Mouse (Mus musculus): ENCODE data around the gene Trpm7.

Gene Trpm7

DNA sequence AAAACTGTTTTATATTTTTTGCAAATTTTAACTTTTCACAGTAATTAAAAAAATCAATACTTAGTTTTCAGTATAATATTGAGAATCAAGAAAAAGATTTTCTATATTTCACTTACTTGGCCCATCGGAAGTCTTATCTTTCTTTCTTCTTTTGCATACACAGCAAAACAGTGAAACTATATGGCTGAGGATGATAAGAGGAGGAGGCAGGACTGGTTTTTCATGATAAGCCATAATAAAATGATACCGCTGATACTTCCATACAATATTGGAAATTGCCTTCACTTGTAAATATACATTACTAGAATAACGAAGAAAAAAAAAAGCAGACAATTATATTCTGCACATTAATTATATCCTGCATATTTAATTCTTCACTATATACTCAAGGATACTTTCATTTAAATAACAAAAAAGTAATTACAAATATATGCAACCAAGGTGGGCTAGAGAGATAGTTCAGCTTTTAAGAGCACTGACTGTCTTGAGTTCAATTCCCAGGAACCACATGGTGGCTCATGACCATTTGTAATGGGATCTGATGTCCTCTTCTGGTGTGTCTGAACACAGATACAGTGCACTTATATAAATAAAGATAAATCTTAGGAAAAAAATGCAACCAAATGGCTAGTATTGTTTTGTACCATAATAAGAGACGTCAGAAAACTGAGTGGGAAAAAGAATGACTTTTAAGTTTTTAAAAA is 59.2 kb downstream of the Trpm7 start:
- DNase-seq: no peak

DNA sequence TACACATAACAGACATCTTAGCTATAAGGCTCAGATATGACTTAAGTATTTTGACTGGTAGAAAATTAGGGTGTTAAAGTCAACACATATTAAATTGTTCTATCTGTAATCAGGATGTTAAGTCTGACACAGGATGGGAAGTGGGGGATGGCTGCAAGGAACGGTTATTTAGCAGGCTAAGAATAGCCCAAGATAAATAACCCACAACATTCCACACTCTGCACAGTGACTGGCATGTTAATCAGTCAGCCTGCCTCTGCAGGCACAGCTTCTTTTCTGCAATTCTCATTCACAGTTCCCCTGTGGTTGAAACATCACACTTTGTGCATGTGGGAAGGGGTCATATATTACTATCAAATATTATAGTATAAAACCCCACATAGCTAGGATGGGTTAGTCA is 60.2 kb downstream of the Trpm7 start:
- no peak for DNase-seq

GRCm38 (mm10) chr2:126801980-126802379 is 74.0 kb downstream of the Trpm7 start:
- DNase-seq: no peak

GRCm38 (mm10) chr2:126798455-126798854 is 77.6 kb downstream of the Trpm7 start:
- no peak for DNase-seq

DNA sequence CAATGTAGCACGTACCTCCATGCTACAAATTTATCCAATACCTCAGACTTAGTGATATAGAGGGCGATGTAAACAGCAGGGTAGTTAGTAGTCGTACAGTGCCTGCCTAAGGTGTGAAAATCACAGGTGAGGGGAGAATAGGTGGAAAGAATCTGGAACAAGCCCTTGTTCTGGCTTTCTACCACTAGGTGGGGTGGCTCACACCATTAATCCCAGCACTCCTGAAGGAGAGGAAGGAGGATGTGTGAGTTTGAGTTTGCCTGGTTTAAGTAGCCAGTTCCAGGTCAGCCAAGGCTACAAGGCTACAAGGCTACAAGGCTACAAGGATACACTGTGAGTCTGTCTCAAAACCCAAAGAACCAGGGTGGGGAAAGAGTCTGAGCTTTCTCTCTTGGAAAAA is 80.3 kb downstream of the Trpm7 start:
- no peak for DNase-seq

DNA sequence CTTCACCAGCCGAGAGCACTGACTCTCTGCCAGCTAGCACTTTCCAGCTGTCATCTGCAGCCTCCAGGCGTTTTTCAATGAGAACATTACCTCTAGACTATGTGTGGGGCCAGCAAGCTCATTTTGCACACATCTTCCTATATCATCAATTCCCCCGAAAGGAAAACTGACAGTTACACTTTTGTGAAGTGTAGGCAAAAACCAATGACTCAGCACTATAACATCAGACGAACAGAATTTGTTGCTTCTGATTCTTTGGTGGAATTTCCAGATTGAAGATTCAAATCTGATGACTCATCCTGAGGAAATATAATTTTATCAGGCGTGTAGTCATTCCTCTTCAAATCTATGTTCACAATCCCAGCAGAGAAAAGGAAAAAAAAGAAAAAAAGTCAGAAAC is 83.4 kb downstream of the Trpm7 start:
- DNase-seq: no peak

GRCm38 (mm10) chr2:126787721-126788342 is 88.2 kb downstream of the Trpm7 start:
- DNase-seq: no peak

GRCm38 (mm10) chr2:126783370-126783769 is 92.7 kb downstream of the Trpm7 start, which contains the start of gene Usp50:
Gene Usp50 (minus strand): TSS chr2:126783470.
- DNase-seq: no peak

DNA sequence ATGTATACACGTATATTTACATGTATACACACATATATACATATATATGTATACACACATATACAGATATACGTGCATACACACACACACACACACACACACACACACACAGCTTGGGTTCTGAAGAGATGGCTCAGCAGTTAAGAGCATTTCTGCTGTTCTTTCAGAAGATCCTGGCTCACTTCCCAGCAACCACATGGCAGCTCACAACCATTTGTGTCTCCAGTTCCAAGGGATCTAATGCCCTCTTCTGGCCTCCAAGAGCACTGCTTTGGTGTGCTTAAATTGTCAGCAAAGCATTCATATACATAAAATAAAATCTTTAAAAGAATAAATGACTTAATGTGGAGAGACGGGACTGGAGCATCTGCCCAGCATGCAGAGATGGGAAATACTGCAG is 93.6 kb downstream of the Trpm7 start:
- peak; percentile 76 for DNase-seq

DNA sequence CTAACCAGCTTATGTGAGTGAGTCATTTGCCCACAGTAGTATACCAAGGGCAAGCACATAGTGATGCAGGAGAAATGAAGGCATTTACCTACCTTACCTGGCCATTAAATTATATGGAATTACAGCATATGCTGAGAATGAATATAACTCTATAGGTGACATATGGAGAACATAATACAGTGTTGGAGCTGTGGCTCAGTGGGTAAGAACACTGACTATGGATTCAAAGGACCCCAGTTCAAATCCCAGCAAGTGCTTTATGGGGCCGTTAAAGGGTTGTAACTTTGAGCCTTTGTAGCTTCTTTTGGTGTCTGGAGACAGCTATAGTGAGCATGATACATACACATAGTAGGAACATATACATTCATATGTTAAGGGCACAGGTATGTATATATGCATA is 94.6 kb downstream of the Trpm7 start:
- DNase-seq: no peak

DNA sequence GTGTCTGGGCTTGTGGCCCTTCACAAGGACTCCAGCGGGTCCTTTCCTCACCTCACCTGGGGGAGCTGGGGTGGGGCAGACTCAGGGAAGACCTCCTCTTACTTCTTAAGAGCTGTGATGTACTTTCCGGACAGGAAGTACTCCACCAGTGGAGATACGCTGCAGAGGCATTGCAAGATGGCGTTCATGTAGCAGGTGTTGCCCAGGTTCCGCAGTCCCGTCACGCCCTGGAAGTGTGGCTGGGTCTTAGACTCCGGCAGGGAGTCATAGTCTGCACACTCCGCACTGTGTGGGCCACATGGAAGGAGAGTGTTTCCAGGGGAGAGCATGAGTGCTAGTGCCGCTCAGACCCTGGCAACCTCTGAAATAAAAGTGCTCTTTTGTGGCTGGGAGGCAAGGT is 95.7 kb downstream of the Trpm7 start:
- no peak for DNase-seq

DNA sequence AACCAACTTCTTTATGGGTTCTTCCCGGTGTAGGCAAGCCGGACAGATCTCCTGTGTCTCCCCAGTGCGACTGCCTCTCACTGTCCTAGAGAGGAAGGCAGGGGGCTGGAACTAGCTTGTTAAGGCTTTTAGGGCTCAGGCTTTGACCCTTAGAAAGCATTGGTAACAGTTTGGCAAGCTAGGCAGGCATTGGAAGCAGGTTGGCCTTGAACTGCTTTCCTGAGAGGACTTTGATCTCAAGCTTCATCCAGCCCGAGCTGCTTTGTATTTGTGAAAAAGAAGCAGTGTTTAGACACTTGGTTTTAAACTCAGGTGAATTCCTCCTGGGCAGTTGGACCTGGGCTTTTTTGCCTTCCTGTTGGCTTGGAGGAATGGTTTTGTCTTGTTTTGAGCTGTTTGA is 97.2 kb downstream of the Trpm7 start:
- peak in 1 of 2 experiments; percentile 15 for DNase-seq

GRCm38 (mm10) chr2:126776416-126776815 is 99.6 kb downstream of the Trpm7 start:
- DNase-seq: no peak

DNA sequence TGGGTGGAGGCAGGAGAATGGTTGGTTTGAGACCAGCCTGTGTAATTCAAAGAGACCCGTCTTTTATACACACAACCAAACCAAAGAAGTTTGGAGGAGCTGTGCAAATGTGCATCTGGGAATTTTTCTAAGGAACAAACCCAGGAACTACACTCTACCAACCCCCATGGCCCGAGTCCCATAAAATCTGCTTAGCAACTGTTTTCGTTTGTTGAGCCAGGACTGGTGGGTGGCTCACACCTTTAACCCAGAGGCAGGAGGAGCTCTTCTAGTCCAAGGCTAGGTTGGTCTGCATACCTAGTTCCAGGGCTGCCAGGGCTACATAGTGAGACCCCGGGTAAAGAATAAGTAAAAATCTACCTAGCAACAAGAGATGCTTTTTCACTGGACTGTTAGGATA is 100.1 kb downstream of the Trpm7 start:
- no peak for DNase-seq

GRCm38 (mm10) chr2:126772217-126772616 is 103.8 kb downstream of the Trpm7 start:
- no peak for DNase-seq

DNA sequence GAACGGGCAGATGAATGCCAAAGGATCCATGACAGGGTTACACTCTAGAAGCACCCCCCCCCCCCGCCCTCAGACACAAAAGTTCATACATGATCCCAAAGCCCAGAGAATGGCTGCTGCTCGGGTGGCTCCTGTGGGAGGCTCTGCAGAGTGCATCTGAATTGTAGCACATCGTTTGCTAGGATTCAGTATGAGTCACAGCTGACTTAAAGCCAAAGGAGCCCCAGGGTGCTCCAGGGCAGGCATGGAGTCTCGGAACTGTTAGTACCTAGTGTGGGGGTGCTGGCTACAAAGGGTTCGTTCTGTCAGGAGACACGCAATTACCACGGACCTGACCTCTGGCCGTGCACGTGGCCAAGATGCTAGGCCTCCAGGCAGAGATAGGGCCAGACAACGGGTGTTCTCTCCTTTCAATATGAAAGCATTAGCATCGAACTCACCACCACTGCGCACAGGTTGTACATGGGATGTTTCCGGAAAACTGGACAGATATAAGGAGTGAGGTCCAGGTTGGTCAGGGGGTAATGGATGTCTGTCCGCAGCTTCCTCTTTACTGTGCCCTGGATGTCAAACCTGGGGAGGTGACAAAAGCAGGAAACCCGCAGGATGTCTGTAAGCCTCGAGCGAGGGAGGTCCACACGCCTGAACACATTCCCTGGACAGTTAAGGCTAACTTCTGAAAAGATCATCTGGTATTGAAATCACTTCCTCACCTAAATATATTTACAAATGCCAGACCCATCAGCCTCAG is 106.4 kb downstream of the Trpm7 start:
- no peak for DNase-seq

- DNase-seq: no peak
These were observed 107.8 kb downstream of the Trpm7 start for GRCm38 (mm10) chr2:126768194-126768593.

DNA sequence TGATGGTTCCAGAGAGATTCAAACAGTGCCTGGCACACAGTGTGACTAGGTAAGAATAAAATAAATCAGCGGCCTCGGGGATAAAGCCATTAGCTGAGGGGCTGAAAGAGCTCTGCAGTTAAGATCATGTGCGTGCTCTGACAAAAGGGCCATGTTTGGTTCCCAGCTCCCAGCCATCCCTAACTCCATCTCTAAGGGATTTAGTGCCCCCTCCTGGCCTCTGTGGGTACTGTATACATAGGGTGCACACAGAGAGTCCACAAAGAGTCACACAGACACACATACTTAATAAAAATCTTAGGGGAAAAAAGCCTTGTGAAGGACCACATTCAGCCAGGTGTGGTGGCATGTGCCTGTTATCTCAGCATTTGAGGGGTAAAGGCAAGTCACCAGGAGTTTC is 108.4 kb downstream of the Trpm7 start:
- no peak for DNase-seq

DNA sequence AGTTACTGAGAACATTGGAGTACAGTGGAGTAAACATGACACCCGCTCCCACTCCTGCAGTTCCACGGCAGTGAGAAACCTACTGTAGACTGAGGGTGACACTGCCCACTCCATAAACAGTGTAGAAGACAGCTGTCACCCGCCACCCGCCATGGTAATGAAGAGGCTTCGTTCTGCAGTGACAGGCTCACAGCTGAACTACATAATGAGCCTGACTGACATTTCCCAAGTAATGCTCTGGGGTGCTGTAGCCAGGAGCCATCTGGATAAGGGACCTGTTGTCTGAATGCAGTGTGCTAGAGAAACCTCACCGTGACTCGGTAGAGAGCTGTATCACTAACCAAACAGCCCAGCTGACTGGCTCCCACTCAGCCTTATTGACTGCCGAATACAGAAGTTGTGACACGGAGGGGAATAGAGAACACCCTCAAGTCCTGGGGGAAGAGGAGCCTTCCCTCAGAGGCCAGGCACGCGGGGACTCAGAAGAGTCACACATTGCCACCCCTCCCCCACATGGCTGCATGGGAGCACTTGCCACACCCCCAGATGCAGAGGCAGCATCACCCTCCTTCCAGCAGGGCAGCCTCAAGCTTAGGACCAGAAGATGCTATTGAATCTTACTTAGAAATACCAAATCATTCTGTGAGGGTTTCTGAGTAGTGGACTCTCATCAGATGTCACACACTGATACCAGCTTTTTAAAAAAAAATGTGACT is 110.0 kb downstream of the Trpm7 start:
- no peak for DNase-seq

GRCm38 (mm10) chr2:126759351-126759750 is 116.7 kb downstream of the Trpm7 start:
- no peak for DNase-seq

GRCm38 (mm10) chr2:126755664-126756063 is 120.4 kb downstream of the Trpm7 start:
- no peak for DNase-seq

GRCm38 (mm10) chr2:126743389-126743788 is 132.6 kb downstream of the Trpm7 start:
- no peak for DNase-seq
